Mouse (Mus musculus) cerebellum, adult 8-10 months (tissue): ENCODE measurements around the gene Prkar1b.

ENCODE experiments used
- DNase-seq: peaks from one replicate; pipeline ENCODE4 v3.0.0; 2022

Prkar1b gene

DNA sequence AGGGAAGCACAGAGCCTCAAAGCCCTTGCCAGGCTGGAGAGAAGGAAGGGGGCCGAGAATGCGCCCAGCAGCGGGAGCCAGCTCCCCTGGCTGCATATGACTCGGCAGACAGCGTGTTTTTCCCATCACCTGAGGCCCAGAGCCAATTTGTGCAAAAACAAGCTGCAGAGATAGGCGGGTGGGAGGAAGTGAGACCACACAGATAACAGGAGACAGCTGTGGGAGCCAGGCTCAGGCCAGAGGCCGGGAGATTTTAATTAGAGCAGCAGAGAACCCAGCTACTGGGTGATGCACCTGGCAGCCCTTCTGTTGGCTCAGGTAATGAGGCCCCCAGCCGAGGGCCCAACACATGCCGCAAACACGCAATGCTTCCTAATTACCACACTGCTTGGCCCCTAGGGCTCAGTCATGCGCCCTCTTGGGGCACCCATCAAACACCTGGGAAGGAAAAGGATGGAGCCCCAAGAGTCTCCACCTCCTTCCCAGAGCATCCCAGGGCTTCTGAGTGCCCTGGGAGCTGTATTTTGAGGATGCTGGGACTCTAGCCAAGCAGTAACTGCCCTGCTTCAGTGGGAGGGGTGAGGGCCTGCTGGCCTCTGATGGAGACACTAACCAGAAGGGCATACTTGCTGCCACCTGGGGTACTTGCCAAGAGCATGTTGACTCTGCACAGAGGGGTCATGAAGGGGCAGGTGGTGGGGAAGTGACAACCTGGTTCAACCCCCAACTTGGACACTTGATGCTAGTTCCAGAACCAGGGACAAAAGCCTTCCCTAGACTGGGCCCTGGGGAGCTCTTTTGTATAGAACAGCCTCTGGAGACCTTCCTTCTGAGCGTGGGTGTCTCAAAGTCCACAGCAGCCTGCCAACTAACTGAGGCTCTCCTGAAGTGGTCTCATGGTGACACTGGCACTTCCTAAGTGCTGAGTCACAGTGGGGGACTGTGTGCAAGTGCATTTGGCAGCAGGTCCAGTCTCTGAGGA lies 50.5 kb downstream of the Prkar1b start:
- DNase-seq, result peak; percentile 70

GRCm38 (mm10) chr5:139095297-139096110 lies 54.3 kb downstream of the Prkar1b start:
- no peak for DNase-seq

DNA sequence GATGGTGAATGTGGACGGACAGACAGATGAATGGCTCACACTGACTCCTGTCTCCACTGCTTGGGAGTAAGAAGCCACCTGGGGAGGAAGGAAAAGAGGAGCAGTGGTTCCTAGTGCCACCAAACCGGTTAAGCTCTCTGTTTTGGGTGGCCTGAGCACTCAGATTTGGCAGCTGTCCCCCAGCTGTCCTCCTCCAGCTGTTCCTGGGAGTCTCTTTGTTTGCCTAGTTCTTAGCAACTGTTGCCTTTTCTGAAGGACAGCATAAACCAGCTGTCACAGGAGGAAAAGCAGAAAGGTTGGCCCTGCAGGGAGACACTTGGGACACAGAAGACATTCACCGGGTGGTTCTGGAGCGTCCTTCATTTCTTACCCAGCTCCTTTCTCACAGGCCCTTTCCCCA lies 56.3 kb downstream of the Prkar1b start:
- no peak for DNase-seq

DNA sequence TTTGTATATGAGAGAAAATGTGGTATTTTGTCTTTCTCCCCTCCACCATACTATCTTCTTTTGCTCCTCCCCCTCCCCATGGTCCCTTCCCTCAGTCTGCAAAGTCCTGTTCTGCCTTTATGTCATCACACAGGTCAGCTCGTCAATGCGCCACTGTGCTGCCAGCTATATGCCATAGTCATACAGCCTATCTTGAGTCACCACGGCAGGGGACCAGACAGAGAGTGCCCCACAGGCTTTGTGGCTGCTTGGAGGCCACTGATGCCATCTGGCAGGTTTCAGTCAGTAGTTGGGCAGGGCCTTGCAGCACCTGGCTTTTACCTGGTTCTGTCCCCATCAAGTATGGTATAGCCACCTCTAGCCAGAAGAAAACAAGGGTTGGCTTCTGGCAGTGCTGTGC lies 58.1 kb downstream of the Prkar1b start:
- no peak for DNase-seq

- DNase-seq, result no peak
Measured at GRCm38 (mm10) chr5:139090162-139090561, 59.6 kb downstream of the Prkar1b start.

- no peak for DNase-seq
Measured at GRCm38 (mm10) chr5:139088173-139088572, 61.6 kb downstream of the Prkar1b start.

- peak; percentile 43 for DNase-seq
Measured at GRCm38 (mm10) chr5:139084831-139085519, 64.8 kb downstream of the Prkar1b start.

DNA sequence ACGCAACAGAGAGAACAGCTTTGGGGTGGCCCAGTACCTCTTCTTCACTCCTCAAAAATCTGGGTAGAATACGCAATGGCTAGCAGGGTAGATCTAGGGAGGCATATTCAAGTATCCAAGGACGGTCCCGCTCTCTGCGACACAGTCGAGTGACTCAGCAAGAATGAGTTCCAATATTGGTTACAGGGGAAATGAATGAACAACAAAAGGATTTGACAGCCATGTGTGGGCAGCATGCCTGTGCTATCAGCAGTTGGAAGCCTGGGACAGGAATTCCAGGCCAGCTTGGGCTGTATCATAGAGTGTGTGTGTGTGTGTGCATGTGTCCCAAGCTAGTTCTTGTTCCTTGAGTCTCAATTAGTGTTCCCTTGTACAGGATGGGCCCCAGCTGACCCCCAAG lies 65.5 kb downstream of the Prkar1b start:
- DNase-seq, result peak; percentile 51

DNA sequence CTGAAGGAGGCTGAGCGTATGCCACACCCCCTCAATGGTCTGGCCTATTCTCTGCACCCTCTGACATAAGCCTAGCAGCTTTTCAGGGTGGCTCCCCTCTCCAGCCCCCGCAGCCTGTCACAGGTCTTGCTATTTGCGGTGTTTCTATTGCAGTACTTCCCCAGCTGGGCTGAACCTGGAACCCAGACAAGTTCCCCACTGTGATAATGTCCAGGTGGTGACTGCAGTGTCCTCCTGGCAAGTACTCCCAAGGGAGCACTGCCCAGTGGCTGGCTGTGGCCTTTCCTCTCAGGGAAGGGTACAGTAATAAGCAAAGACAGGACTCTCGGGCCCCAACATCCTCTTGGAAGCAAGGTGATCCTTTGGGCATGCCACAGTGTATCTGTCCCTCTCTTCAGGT lies 66.0 kb downstream of the Prkar1b start:
- peak; percentile 43 for DNase-seq

GRCm38 (mm10) chr5:139081370-139081769 lies 68.4 kb downstream of the Prkar1b start:
- DNase-seq, result no peak

DNA sequence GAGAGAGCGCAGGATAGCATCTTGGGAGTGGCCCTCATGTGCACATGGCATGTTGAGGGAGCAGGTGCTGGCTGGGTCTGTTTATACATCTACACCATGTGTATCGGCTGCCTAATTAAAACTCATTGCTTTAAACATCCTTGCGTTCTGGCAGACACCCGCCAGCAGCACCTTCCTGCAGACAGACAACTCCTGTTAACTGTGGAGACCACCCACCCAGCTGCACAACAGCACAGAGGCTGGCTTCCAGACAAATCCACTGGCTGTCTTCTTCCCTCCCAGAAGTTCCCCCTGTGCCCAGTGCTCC lies 71.7 kb downstream of the Prkar1b start:
- no peak for DNase-seq

DNA sequence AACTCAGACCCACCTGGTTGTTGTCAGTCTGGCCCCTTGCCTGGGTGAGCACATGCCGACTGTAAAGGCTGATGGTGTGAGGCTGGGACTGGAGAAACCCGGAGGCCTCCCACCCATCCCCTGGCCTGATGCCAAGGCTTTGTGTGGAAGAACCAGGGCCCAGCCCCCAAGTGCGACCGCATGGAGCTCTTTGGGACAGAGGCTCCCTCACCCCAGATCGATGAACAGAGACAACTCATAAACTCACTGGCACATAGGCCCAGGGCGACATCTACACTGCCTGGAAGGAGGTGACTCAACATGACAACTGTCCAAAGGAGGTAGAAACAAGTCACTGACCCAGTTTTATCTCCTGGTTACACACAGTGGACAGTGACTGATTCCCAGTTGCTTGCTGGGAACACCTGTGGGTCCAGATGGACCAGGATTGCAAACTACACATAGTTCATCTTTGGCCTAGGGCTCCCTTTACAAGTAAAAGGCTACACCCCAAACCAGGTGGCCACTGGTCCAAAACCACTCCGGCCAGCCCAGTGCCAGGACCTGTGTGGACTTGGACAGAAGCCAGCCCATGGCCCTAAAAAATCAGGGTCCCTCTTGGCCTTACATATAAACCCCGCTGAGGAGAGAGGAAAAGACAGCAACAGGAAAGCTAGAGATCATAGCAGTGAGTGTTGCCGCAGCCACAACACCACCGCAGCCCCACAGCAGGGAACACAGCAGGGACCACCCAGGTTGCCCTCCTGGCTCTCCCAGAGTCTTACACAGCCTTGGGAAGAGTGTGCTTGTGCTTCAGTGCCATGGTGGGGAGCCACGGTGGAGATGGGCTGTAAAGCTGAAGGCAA lies 72.3 kb downstream of the Prkar1b start:
- DNase-seq, result peak; percentile 64

GRCm38 (mm10) chr5:139076450-139076849 lies 73.4 kb downstream of the Prkar1b start:
- no peak for DNase-seq

- no peak for DNase-seq
Measured at GRCm38 (mm10) chr5:139075791-139076190, 74.0 kb downstream of the Prkar1b start.

- peak; percentile 81 for DNase-seq
Measured at GRCm38 (mm10) chr5:139075125-139075524, 74.7 kb downstream of the Prkar1b start.

DNA sequence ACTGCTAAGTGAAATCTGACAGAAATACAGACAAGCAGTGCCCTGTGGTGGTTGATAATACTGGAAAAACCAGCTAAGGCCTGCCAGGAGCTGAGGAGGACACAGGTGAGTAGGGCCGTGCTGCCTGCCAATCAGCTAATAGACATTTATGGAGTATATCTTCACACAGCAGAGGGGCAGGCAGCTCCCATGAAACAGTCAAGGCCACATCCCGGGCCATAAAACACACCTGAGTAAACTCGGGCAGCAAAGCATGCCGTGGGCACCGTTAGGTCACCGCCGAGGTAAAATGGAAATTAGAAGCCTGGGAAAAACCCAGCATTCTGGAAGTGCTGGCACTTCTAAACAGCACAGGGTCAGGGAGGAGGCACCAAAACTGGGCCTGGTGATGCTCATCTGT lies 75.8 kb downstream of the Prkar1b start:
- no peak for DNase-seq

GRCm38 (mm10) chr5:139072866-139073265 lies 76.9 kb downstream of the Prkar1b start:
- DNase-seq, result peak; percentile 55

- no peak for DNase-seq
Measured at GRCm38 (mm10) chr5:139066861-139067614, 82.8 kb downstream of the Prkar1b start.

DNA sequence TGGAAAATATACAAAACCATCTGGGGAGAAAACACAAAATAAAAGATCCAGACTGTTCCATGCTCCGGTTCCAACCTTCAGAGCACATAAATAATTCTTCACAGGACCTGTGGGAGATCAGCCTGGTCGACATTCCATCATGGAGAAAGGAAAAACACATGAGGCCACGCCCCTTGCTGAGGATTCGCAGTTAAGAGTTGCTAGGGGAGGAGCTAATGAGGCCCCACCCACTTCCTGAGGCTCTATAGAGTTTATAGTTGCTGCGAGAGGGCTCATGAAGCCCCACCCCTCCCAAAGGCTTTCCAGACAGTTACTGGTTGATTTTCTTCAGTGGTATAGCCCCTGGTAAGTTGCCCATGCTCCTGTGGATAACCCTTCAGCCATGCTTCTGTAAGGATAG lies 85.2 kb downstream of the Prkar1b start:
- DNase-seq, result no peak

DNA sequence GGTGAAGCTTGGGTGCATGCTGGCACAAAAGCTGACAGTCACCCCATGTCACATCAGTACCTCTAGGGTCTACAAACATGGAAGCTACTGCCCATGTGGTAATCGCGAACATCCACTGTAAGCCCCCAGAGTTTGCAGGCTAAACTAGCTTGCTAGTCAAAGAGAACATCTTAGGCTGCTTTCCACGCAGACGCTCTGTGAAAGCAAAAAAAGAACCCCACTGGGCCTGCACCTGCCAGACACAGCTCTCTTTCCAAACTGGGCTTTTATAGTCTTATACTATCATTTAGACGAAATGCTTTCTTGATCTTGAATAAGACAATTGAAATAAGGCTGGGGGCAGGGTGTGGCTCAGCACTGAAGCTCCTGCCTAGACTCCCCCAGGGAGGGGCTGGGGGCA lies 88.1 kb downstream of the Prkar1b start:
- peak; percentile 52 for DNase-seq

- no peak for DNase-seq
Measured at GRCm38 (mm10) chr5:139060460-139061051, 89.2 kb downstream of the Prkar1b start.
